Mouse (Mus musculus) mesoderm, embryonic 11.5 days (tissue): ENCODE measurements around the gene Gabarapl2.

Experiments
- DNase-seq: peaks from one replicate; pipeline ENCODE4 v3.0.0-alpha.2; 2012; ENCODE audit warnings: low read depth, low spot score

Gene Gabarapl2

GRCm38 (mm10) chr8:111967246-111967870, 26.9 kb downstream of the Gabarapl2 start:
- no peak for DNase-seq

GRCm38 (mm10) chr8:111968541-111968940, 28.0 kb downstream of the Gabarapl2 start:
- DNase-seq = no peak

- no peak for DNase-seq
These were observed 28.5 kb downstream of the Gabarapl2 start for GRCm38 (mm10) chr8:111968991-111969390.

GRCm38 (mm10) chr8:111974138-111974537, 33.6 kb downstream of the Gabarapl2 start:
- no peak for DNase-seq

GRCm38 (mm10) chr8:111975706-111976105, 35.2 kb downstream of the Gabarapl2 start:
- DNase-seq = no peak

GRCm38 (mm10) chr8:111976326-111976725, 35.8 kb downstream of the Gabarapl2 start:
- DNase-seq = no peak

- no peak for DNase-seq
These were observed 37.6 kb downstream of the Gabarapl2 start for GRCm38 (mm10) chr8:111978147-111978546.

- no peak for DNase-seq
These were observed 41.6 kb downstream of the Gabarapl2 start for GRCm38 (mm10) chr8:111982116-111982515.

GRCm38 (mm10) chr8:111984511-111984910, 44.0 kb downstream of the Gabarapl2 start:
- DNase-seq = no peak

- peak; percentile 91 for DNase-seq
These were observed 49.4 kb downstream of the Gabarapl2 start for GRCm38 (mm10) chr8:111989911-111990310.

- no peak for DNase-seq
These were observed 50.8 kb downstream of the Gabarapl2 start for GRCm38 (mm10) chr8:111991278-111991677.

GRCm38 (mm10) chr8:111992013-111992702, 51.7 kb downstream of the Gabarapl2 start, which contains the start of gene Adat1:
Gene Adat1 (minus strand): TSS chr8:111992302.
- peak; percentile 88 for DNase-seq

- DNase-seq = no peak
These were observed 52.2 kb downstream of the Gabarapl2 start for GRCm38 (mm10) chr8:111992703-111993039.
